In genomic region chr7:112840890-112841289, GRCm38 (mm10) we compare ENCODE assay signal across 13 mouse cellular contexts.
DNase-seq lines count a peak whose midpoint lies in the region; ATAC-seq lines count a peak whose summit lies in the region.
"Had no signal": no experiment of that assay in that cellular context is flagged by ENCODE, and none has a peak within 500 bp of the region (broad histone marks: within the 10 kb centered on the region; RNA-seq: fewer than 3 reads in every experiment).

No protein-coding gene starts in this region.

- no peak overlapping the region for H3K4me3 ChIP-seq in hindbrain, embryonic 15.5 days

- ATAC-seq in hindbrain, embryonic 15.5 days (ENCODE audit: low FRiP score, low read depth), result no peak

- 22% methylated on average over 8 of the region's 8 CpGs for WGBS in hindbrain, embryonic 15.5 days

- H3K27me3 ChIP-seq in hindbrain, embryonic 15.5 days, result no peaks in the 10 kb centered on the region

- no peak overlapping the region for H3K9ac ChIP-seq in hindbrain, embryonic 15.5 days

- no peaks in the 10 kb centered on the region for H3K36me3 ChIP-seq in hindbrain, embryonic 15.5 days

- peak; percentile 32 to 35 for DNase-seq in cerebellum, postnatal 14 days
- DNase-seq in cerebellum, adult 9-11 months, result no peak
- DNase-seq in right cerebral cortex, adult 18-20 months, result peak; percentile 35
- DNase-seq in right cerebral cortex, postnatal 25 days, result no peak
- no peak for DNase-seq in Muller cell, postnatal 12 days (ENCODE audit: inconsistent ontology term)
- no peak for DNase-seq in thymus, postnatal 4 days
- DNase-seq in adrenal gland, adult 8-10 months, result no peak
- DNase-seq: adrenal gland, postnatal 14 days; heart, adult 11 months; lung, postnatal 4 days; spleen, adult 18-20 months had no signal

- no peak overlapping the region for H3K4me2 ChIP-seq in hindbrain, embryonic 15.5 days
- H3K4me2 ChIP-seq: liver, embryonic 11.5 days had no signal

- no peaks in the 10 kb centered on the region for H3K9me3 ChIP-seq in hindbrain, embryonic 15.5 days

- H3K4me1 ChIP-seq in hindbrain, embryonic 15.5 days (replicated peaks), result peaks cover 37% of the 10 kb centered on the region

- peak overlapping the region; percentile 76 for H3K27ac ChIP-seq in hindbrain, embryonic 15.5 days (replicated peaks)

Comparison
In these comparisons a context has a peak if more than half of its experiments do, and no peak if none do; other contexts are left out.
1. DNase-seq: peak in cerebellum, postnatal 14 days (2 of 2) and right cerebral cortex, adult 18-20 months (single experiment); none in cerebellum, adult 9-11 months (single experiment), right cerebral cortex, postnatal 25 days (single experiment), Muller cell, postnatal 12 days (single experiment), thymus, postnatal 4 days (single experiment) and adrenal gland, adult 8-10 months (single experiment).